Mouse (Mus musculus) liver, postnatal 0 days (tissue): ENCODE data around the gene Creb1. TPM values are rescaled to one million over a fixed set of nuclear protein-coding genes. Genes with fewer than 3 reads are reported as not detected.
A peak's percentile ranks its signal among the peaks of the same experiment; 100 is the strongest.

Source experiments
- ATAC-seq: fragments of 200-750 bp; cut with Nextera tagmentation; 2 replicates; pipeline ENCODE4 v1.8.0; 2017; ENCODE audit warnings: mild to moderate bottlenecking, moderate library complexity
- DNase-seq: peaks from one replicate; pipeline ENCODE4 v3.0.0-alpha.2; 2016
- H3K27ac ChIP-seq: fragments of 300-500 bp; sonication (generic); 2 replicates; pipeline ENCODE4 v1.5.1; 2014; ENCODE audit warnings: antibody characterized with exemption, moderate library complexity, mild to moderate bottlenecking, low read depth
- H3K27me3 ChIP-seq: fragments of 300-500 bp; sonication (generic); 2 replicates; pipeline ENCODE4 v1.6.1; 2014; ENCODE audit warnings: low read length, control low read depth, mixed read lengths; ENCODE audit not compliant: insufficient read depth
- H3K36me3 ChIP-seq: fragments of 300-500 bp; sonication (generic); replicated peaks from 2 replicates; pipeline ENCODE4 v1.6.1; 2014; ENCODE audit warnings: mild to moderate bottlenecking, control low read depth, low read length, moderate library complexity, mixed read lengths; ENCODE audit not compliant: insufficient read depth
- H3K4me1 ChIP-seq: fragments of 300-500 bp; sonication (generic); 2 replicates; pipeline ENCODE4 v1.6.1; 2014; ENCODE audit warnings: antibody characterized with exemption, mild to moderate bottlenecking, control low read depth; ENCODE audit not compliant: insufficient read depth
- H3K4me2 ChIP-seq: fragments of 300-500 bp; sonication (generic); 2 replicates; pipeline ENCODE4 v1.6.1; 2014; ENCODE audit warnings: low read depth, mild to moderate bottlenecking, low read length, moderate library complexity, mixed read lengths
- H3K4me3 ChIP-seq: fragments of 300-500 bp; sonication (generic); 2 replicates; pipeline ENCODE4 v1.5.1; 2014; ENCODE audit warnings: low read depth, low read length
- H3K9ac ChIP-seq: fragments of 300-500 bp; sonication (generic); replicated peaks from 2 replicates; pipeline ENCODE4 v1.6.1; 2014; ENCODE audit warnings: mild to moderate bottlenecking, moderate library complexity
- H3K9me3 ChIP-seq: fragments of 300-500 bp; sonication (generic); 2 replicates; pipeline ENCODE4 v1.6.1; 2016; ENCODE audit warnings: mild to moderate bottlenecking, control low read depth, low read length, mixed read lengths
- CTCF ChIP-seq: sonication (generic); IDR thresholded peaks from 2 replicates; pipeline ENCODE4 v1.5.1; 2016; ENCODE audit warnings: antibody characterized with exemption, low read depth
- EP300 ChIP-seq: IDR thresholded peaks from 2 replicates; pipeline ENCODE4 v1.6.1; 2016; ENCODE audit warnings: antibody characterized with exemption, low read depth, mild to moderate bottlenecking
- WGBS: fragments of 180-500 bp; shearing (Covaris S2); extraction: QIAGEN DNeasy Blood & Tissue Kit; methylation state at CpG from one replicate; pipeline ENCODE4 v1.1.7; 2014; ENCODE audit not compliant: insufficient replicate concordance; 5-methylcytosine and 5-hydroxymethylcytosine counted together
- polyA plus RNA-seq: library from polyadenylated mRNA; unstranded; fragments of >200 nt; fragmentation: Nextera tagmentation; extraction: Ambion mirVana; gene quantifications from 2 replicates; pipeline ENCODE4 v1.2.1, GENCODE M21; 2015

Gene Creb1
- polyA plus RNA-seq: 5.2 and 5.9 TPM in 2 replicates

- DNase-seq (peak; percentile 99), ATAC-seq (peak; percentile 95)
- no peaks in the 10 kb centered on the region for H3K27me3 ChIP-seq
- peak within 1 kb of the TSS; percentile 94 for H3K4me3 ChIP-seq
- H3K9me3 ChIP-seq: no peaks in the 10 kb centered on the region
- peaks cover 21% of the 10 kb centered on the region for H3K4me1 ChIP-seq
- H3K9ac ChIP-seq: peak within 1 kb of the TSS; percentile 97
- no peaks in the 10 kb centered on the region for H3K36me3 ChIP-seq
- peak within 1 kb of the TSS; percentile 100 for H3K27ac ChIP-seq
- peak within 1 kb of the TSS; percentile 95 for H3K4me2 ChIP-seq
- WGBS: under 1% methylated on average over 65 of the region's 119 CpGs
- TF ChIP-seq EP300 (no peak), CTCF (0 out of 2 replicates have a peak, but pooled peaks have one; percentile 24)
These were observed at the start of gene Creb1 for GRCm38 (mm10) chr1:64532589-64533470. TSS of gene Creb1 (plus strand) at chr1:64532645.

GRCm38 (mm10) chr1:64488521-64489029, 43.9 kb upstream of the Creb1 start:
- 41% methylated on average over 4 of the region's 4 CpGs for WGBS
- H3K4me1 ChIP-seq: no peaks in the 10 kb centered on the region
- no peak overlapping the region for H3K4me2 ChIP-seq
- no peak overlapping the region for H3K9ac ChIP-seq
- no peak for DNase-seq
- no peak overlapping the region for H3K27ac ChIP-seq
- H3K36me3 ChIP-seq: no peaks in the 10 kb centered on the region
- no peak for ATAC-seq
- H3K4me3 ChIP-seq: no peak overlapping the region
- H3K9me3 ChIP-seq: no peaks in the 10 kb centered on the region
- no peaks in the 10 kb centered on the region for H3K27me3 ChIP-seq
- TF ChIP-seq CTCF (no peak), EP300 (no peak)

- Histone ChIP-seq H3K9ac (no peak overlapping the region), H3K27ac (no peak overlapping the region), H3K4me3 (no peak overlapping the region), H3K27me3 (no peaks in the 10 kb centered on the region), H3K9me3 (no peaks in the 10 kb centered on the region), H3K36me3 (no peaks in the 10 kb centered on the region), H3K4me1 (no peaks in the 10 kb centered on the region), H3K4me2 (no peak overlapping the region)
- DNase-seq (no peak), ATAC-seq (no peak)
- TF ChIP-seq CTCF (no peak), EP300 (no peak)
These were observed 35.6 kb upstream of the Creb1 start for GRCm38 (mm10) chr1:64496803-64497202.

GRCm38 (mm10) chr1:64501382-64502140, 30.9 kb upstream of the Creb1 start:
- Histone ChIP-seq H3K27me3 (no peaks in the 10 kb centered on the region), H3K9ac (no peak overlapping the region), H3K27ac (no peak overlapping the region), H3K36me3 (no peaks in the 10 kb centered on the region), H3K4me3 (no peak overlapping the region), H3K4me2 (no peak overlapping the region), H3K9me3 (no peaks in the 10 kb centered on the region), H3K4me1 (no peaks in the 10 kb centered on the region)
- ATAC-seq (peak; percentile 45), DNase-seq (no peak)
- TF ChIP-seq CTCF (no peak), EP300 (no peak)

GRCm38 (mm10) chr1:64508479-64509096, 23.9 kb upstream of the Creb1 start:
- DNase-seq: no peak
- no peak overlapping the region for H3K27ac ChIP-seq

GRCm38 (mm10) chr1:64509678-64510077, 22.8 kb upstream of the Creb1 start:
- Histone ChIP-seq H3K36me3 (no peaks in the 10 kb centered on the region), H3K4me3 (no peak overlapping the region), H3K9ac (no peak overlapping the region), H3K4me2 (no peak overlapping the region), H3K9me3 (no peaks in the 10 kb centered on the region), H3K4me1 (no peaks in the 10 kb centered on the region), H3K27ac (no peak overlapping the region), H3K27me3 (no peaks in the 10 kb centered on the region)
- no peak for TF ChIP-seq EP300
- TF ChIP-seq CTCF: no peak
- no peak for ATAC-seq
- 69% methylated on average over 1 of the region's 1 CpGs for WGBS
- no peak for DNase-seq

More at GRCm38 (mm10) chr1:64508479-64509096, 23.9 kb upstream of the Creb1 start:
- Histone ChIP-seq H3K36me3 (no peaks in the 10 kb centered on the region), H3K27me3 (no peaks in the 10 kb centered on the region), H3K4me1 (no peaks in the 10 kb centered on the region), H3K4me3 (no peak overlapping the region), H3K9ac (no peak overlapping the region), H3K4me2 (no peak overlapping the region), H3K9me3 (no peaks in the 10 kb centered on the region)
- no peak for ATAC-seq
- WGBS: 61% methylated on average over 7 of the region's 7 CpGs
- TF ChIP-seq CTCF: no peak
- TF ChIP-seq EP300: no peak
